Mouse (Mus musculus) heart, adult 2 months (tissue): ENCODE measurements around the gene Lima1.
"Not testable (repeated sequence)": the region's sequence is repeated elsewhere in the genome, so short reads cannot be mapped to it uniquely, and the experiment has no call there.

ENCODE experiments used
- CTCF ChIP-seq: fragments of 200-600 bp; IDR thresholded peaks from 2 replicates; pipeline ENCODE4 v1.8.1; 2022; ENCODE audit warnings: antibody characterized with exemption, mild to moderate bottlenecking, moderate library complexity
- POLR2A ChIP-seq: fragments of 200-500 bp; IDR thresholded peaks from 2 replicates; pipeline ENCODE4 v1.6.1; 2011; ENCODE audit warnings: mild to moderate bottlenecking, low read depth, low read length, control low read depth; ENCODE audit not compliant: insufficient read depth

- TF ChIP-seq POLR2A, CTCF: not testable (repeated sequence)
These were observed 52.8 kb downstream of the Lima1 start for GRCm38 (mm10) chr15:99822501-99822900.
